Mouse (Mus musculus) MEL (cell line): ENCODE data around the gene Fam69b.

ENCODE experiments used
- CTCF ChIP-seq, 3 experiments: IDR thresholded peaks in 2 of 3; conservative IDR thresholded peaks in 1 of 3; 2 replicates each; pipeline ENCODE4 v1.5.1; 2011 to 2012; ENCODE audit warnings: low read length in 3 of 3, low read depth in 2 of 3, mild to moderate bottlenecking in 2 of 3, improper control_type of control experiment in 1 of 3, inconsistent platforms in 1 of 3, mixed read lengths in 1 of 3, moderate library complexity in 1 of 3; ENCODE audit not compliant: control insufficient read depth in 1 of 3, insufficient read depth in 1 of 3, poor library complexity in 1 of 3, severe bottlenecking in 1 of 3
- E2F4 ChIP-seq: IDR thresholded peaks from 2 replicates; pipeline ENCODE4 v1.6.1; 2011; ENCODE audit warnings: low read depth, low read length, improper control_type of control experiment, borderline replicate concordance
- EP300 ChIP-seq, 2 experiments: IDR thresholded peaks; 2 replicates each; pipeline ENCODE4 v1.6.1; 2011; ENCODE audit warnings: improper control_type of control experiment in 2 of 2, low read length in 2 of 2, low read depth in 1 of 2, mild to moderate bottlenecking in 1 of 2
- JUND ChIP-seq: IDR thresholded peaks from 2 replicates; pipeline ENCODE4 v1.6.1; 2011; ENCODE audit warnings: low read depth, mild to moderate bottlenecking, improper control_type of control experiment, low read length
- MAFK ChIP-seq: IDR thresholded peaks from 2 replicates; pipeline ENCODE4 v1.6.1; 2011; ENCODE audit warnings: low read depth, mild to moderate bottlenecking, low read length, improper control_type of control experiment, borderline replicate concordance
- POLR2A ChIP-seq, 2 experiments: IDR thresholded peaks; 2 replicates each; pipeline ENCODE4 v1.6.1; 2011 to 2012; ENCODE audit warnings: low read length in 2 of 2, mild to moderate bottlenecking in 2 of 2, control low read depth in 1 of 2, improper control_type of control experiment in 1 of 2, low read depth in 1 of 2, moderate library complexity in 1 of 2; ENCODE audit not compliant: control insufficient read depth in 1 of 2, insufficient read depth in 1 of 2, poor library complexity in 1 of 2
- TAL1 ChIP-seq: IDR thresholded peaks from 2 replicates; pipeline ENCODE4 v1.6.1; 2012; ENCODE audit warnings: mild to moderate bottlenecking, inconsistent platforms, low read length, moderate library complexity, mixed read lengths
- ZMIZ1 ChIP-seq: IDR thresholded peaks from 2 replicates; pipeline ENCODE4 v1.6.1; 2012; ENCODE audit warnings: low read depth, mild to moderate bottlenecking, inconsistent platforms, low read length, improper control_type of control experiment, moderate library complexity

DNA sequence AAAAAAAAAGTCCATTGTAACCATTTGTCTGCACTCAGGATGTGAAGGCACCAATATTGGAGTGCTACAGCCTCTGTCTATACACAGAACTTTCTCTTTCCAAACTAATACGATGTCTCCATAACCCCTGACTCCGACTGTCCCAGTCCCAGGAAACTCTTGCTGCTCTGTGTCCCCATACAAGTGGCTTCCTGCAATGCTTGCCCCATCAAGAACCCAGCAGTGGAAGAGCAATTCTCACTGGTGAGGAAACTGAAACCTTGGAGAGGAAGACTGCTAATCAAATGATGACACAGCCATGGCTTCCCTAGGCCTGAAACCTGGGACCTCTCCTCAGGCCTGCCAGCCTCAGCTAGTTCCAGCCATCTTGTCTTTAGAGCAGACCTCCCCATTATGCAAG, 30.4 kb upstream of the Fam69b start:
- TF ChIP-seq ZMIZ1 (no peak), E2F4 (no peak), CTCF (IDR thresholded peaks at IDR 0.05 in 2 of 3, conservative IDR thresholded peaks at IDR 0.05 in 1 of 3; ENCODE audit: control insufficient read depth in 1 of 3, insufficient read depth in 1 of 3, low read depth in 2 of 3, low read length in 3 of 3, poor library complexity in 1 of 3, severe bottlenecking in 1 of 3) (no peak), MAFK (no peak), TAL1 (no peak), EP300 (IDR thresholded peaks at IDR 0.05; ENCODE audit: low read depth in 1 of 2, low read length in 2 of 2) (no peak), POLR2A (IDR thresholded peaks at IDR 0.05; ENCODE audit: control insufficient read depth in 1 of 2, insufficient read depth in 1 of 2, low read depth in 1 of 2, low read length in 2 of 2, poor library complexity in 1 of 2) (no peak), JUND (no peak)
